Mouse (Mus musculus) embryonic facial prominence, embryonic 11.5 days (tissue): ENCODE data around the gene Gm9821. TPM values are rescaled to one million over a fixed set of nuclear protein-coding genes. Genes with fewer than 3 reads are reported as not detected.
A peak's percentile ranks its signal among the peaks of the same experiment; 100 is the strongest.

Experiments
- ATAC-seq: fragments of 200-750 bp; cut with Nextera tagmentation; replicated peaks from 2 replicates; pipeline ENCODE4 v1.8.0; 2017; ENCODE audit warnings: low read depth; ENCODE audit not compliant: insufficient number of reproducible peaks, low FRiP score, low TSS enrichment
- DNase-seq: peaks from one replicate; pipeline ENCODE4 v3.0.0-alpha.2; 2015; ENCODE audit warnings: low spot score
- H3K27ac ChIP-seq: fragments of 300-500 bp; sonication (generic); replicated peaks from 2 replicates; pipeline ENCODE4 v1.5.1; 2014; ENCODE audit warnings: mild to moderate bottlenecking, low read depth, low read length, control low read depth
- H3K27me3 ChIP-seq: fragments of 300-500 bp; sonication (generic); 2 replicates; pipeline ENCODE4 v1.6.1; 2014; ENCODE audit warnings: mild to moderate bottlenecking, low read length, moderate library complexity, mixed read lengths; ENCODE audit not compliant: control insufficient read depth, insufficient read depth
- H3K36me3 ChIP-seq: fragments of 300-500 bp; sonication (generic); replicated peaks from 2 replicates; pipeline ENCODE4 v1.6.1; 2014; ENCODE audit warnings: low read depth, mild to moderate bottlenecking, low read length, moderate library complexity, mixed read lengths; ENCODE audit not compliant: control insufficient read depth, insufficient read depth
- H3K4me1 ChIP-seq: fragments of 300-500 bp; sonication (generic); 2 replicates; pipeline ENCODE4 v1.6.1; 2014; ENCODE audit warnings: low read length, mixed read lengths; ENCODE audit not compliant: control insufficient read depth, insufficient read depth
- H3K4me2 ChIP-seq: fragments of 300-500 bp; sonication (generic); 2 replicates; pipeline ENCODE4 v1.6.1; 2014; ENCODE audit warnings: low read depth, mild to moderate bottlenecking, control low read depth, low read length, moderate library complexity
- H3K4me3 ChIP-seq: fragments of 300-500 bp; sonication (generic); 2 replicates; pipeline ENCODE4 v1.5.1; 2014; ENCODE audit warnings: low read depth, low read length, control low read depth
- H3K9ac ChIP-seq: fragments of 300-500 bp; sonication (generic); replicated peaks from 2 replicates; pipeline ENCODE4 v1.6.1; 2014; ENCODE audit warnings: mild to moderate bottlenecking, control low read depth, low read length
- H3K9me3 ChIP-seq: fragments of 300-500 bp; sonication (generic); replicated peaks from 2 replicates; pipeline ENCODE4 v1.6.1; 2016; ENCODE audit warnings: mild to moderate bottlenecking, low read length, inconsistent platforms, mixed read lengths; ENCODE audit not compliant: control insufficient read depth
- WGBS: fragments of 180-500 bp; shearing (Covaris S2); extraction: QIAGEN DNeasy Blood & Tissue Kit; methylation state at CpG from one replicate; pipeline ENCODE4 v1.1.7; 2014; 5-methylcytosine and 5-hydroxymethylcytosine counted together
- polyA plus RNA-seq: library from polyadenylated mRNA; unstranded; fragments of >200 nt; fragmentation: Nextera tagmentation; extraction: Ambion mirVana; gene quantifications from 2 replicates; pipeline ENCODE4 v1.2.1, GENCODE M21; 2014

Gene Gm9821
- polyA plus RNA-seq, 1 experiment from 2014 or later = not detected

GRCm38 (mm10) chr2:91962864-91963401 is 17.4 kb downstream of the Gm9821 start:
- H3K27me3 ChIP-seq = no peaks in the 10 kb centered on the region
- peak overlapping the region; percentile 89 for H3K4me2 ChIP-seq
- H3K27ac ChIP-seq = peak overlapping the region; percentile 76
- WGBS = under 1% methylated on average over 28 of the region's 39 CpGs
- H3K9ac ChIP-seq = peak overlapping the region; percentile 84
- ATAC-seq (peak; percentile 53), DNase-seq (no peak)
- no peaks in the 10 kb centered on the region for H3K36me3 ChIP-seq
- no peaks in the 10 kb centered on the region for H3K9me3 ChIP-seq
- peak overlapping the region; percentile 90 for H3K4me3 ChIP-seq
- peaks cover 7% of the 10 kb centered on the region for H3K4me1 ChIP-seq

DNA sequence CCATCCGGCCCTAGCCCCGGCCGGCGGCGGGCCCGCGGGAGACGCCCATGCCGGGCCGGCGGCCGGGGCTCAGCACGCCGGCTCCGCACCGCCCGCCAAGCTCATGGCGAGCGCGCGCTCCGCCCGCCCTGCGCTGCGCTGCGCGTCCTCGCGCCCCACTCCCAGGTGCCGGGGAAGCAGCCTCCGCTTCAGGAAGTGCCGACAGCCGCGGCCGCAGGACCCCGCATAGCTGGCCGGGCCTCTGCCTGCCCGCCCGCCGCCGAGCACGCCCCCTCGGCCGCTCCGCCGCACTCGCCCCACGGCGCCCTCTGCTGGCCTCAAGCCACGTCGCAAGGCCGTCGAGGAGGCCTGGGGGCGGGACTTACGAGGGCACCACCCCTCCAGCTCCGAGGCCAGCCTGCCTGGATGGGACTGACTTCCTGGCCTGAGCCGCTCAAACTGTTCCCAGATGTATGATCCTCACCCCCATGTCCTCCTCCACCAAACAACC is 18.0 kb downstream of the Gm9821 start:
- DNase-seq (peak; percentile 92), ATAC-seq (peak; percentile 91)
- Histone ChIP-seq H3K36me3 (no peaks in the 10 kb centered on the region), H3K9ac (peak overlapping the region; percentile 84), H3K4me2 (peak overlapping the region; percentile 89), H3K4me3 (peak overlapping the region; percentile 90), H3K27me3 (no peaks in the 10 kb centered on the region), H3K9me3 (no peaks in the 10 kb centered on the region), H3K27ac (peak overlapping the region; percentile 76), H3K4me1 (peaks cover 7% of the 10 kb centered on the region)
- WGBS = under 1% methylated on average over 53 of the region's 57 CpGs

- H3K9me3 ChIP-seq = no peaks in the 10 kb centered on the region
- H3K27me3 ChIP-seq = no peaks in the 10 kb centered on the region
- ATAC-seq = no peak
- H3K4me2 ChIP-seq = no peak overlapping the region
- WGBS = 72% methylated on average over 3 of the region's 3 CpGs
- H3K27ac ChIP-seq = no peak overlapping the region
- no peak for DNase-seq
- no peak overlapping the region for H3K4me3 ChIP-seq
- H3K36me3 ChIP-seq = no peaks in the 10 kb centered on the region
- H3K9ac ChIP-seq = no peak overlapping the region
- H3K4me1 ChIP-seq = peaks cover 7% of the 10 kb centered on the region
Measured at GRCm38 (mm10) chr2:91964610-91965204, 19.2 kb downstream of the Gm9821 start.

GRCm38 (mm10) chr2:91965417-91965816 is 19.9 kb downstream of the Gm9821 start:
- H3K4me2 ChIP-seq = peak overlapping the region; percentile 29
- ATAC-seq (no peak), DNase-seq (no peak)
- peaks cover 7% of the 10 kb centered on the region for H3K4me1 ChIP-seq
- 12% methylated on average over 20 of the region's 20 CpGs for WGBS
- peak overlapping the region; percentile 43 for H3K9ac ChIP-seq
- peak overlapping the region; percentile 31; the same call in 1 of the 2 replicates for H3K27ac ChIP-seq
- peak overlapping the region; percentile 15; the same call in 1 of the 2 replicates for H3K4me3 ChIP-seq
- H3K27me3 ChIP-seq = no peaks in the 10 kb centered on the region
- no peaks in the 10 kb centered on the region for H3K9me3 ChIP-seq
- no peaks in the 10 kb centered on the region for H3K36me3 ChIP-seq

GRCm38 (mm10) chr2:91966367-91966766 is 20.9 kb downstream of the Gm9821 start:
- Histone ChIP-seq H3K27ac (no peak overlapping the region), H3K4me3 (no peak overlapping the region), H3K4me2 (no peak overlapping the region), H3K4me1 (peaks cover 7% of the 10 kb centered on the region), H3K36me3 (no peaks in the 10 kb centered on the region), H3K9ac (no peak overlapping the region), H3K9me3 (no peaks in the 10 kb centered on the region), H3K27me3 (no peaks in the 10 kb centered on the region)
- no peak for DNase-seq
- ATAC-seq = no peak
- WGBS = 89% methylated on average over 5 of the region's 5 CpGs

GRCm38 (mm10) chr2:91967962-91968361 is 22.5 kb downstream of the Gm9821 start:
- H3K4me1 ChIP-seq = peaks cover 7% of the 10 kb centered on the region
- no peak overlapping the region for H3K4me2 ChIP-seq
- H3K4me3 ChIP-seq = no peak overlapping the region
- H3K9ac ChIP-seq = peak overlapping the region; percentile 1; the same call in 1 of the 2 replicates
- 52% methylated on average over 11 of the region's 11 CpGs for WGBS
- DNase-seq = no peak
- H3K36me3 ChIP-seq = no peaks in the 10 kb centered on the region
- no peak overlapping the region for H3K27ac ChIP-seq
- no peaks in the 10 kb centered on the region for H3K9me3 ChIP-seq
- peaks cover 3% of the 10 kb centered on the region; the same call in 1 of the 2 replicates for H3K27me3 ChIP-seq
- ATAC-seq = no peak

- Histone ChIP-seq H3K36me3 (no peaks in the 10 kb centered on the region), H3K9me3 (no peaks in the 10 kb centered on the region), H3K4me3 (no peak overlapping the region), H3K9ac (no peak overlapping the region), H3K27me3 (peaks cover 33% of the 10 kb centered on the region), H3K27ac (no peak overlapping the region), H3K4me1 (peaks cover 8% of the 10 kb centered on the region), H3K4me2 (no peak overlapping the region)
- ATAC-seq (no peak), DNase-seq (no peak)
- 17% methylated on average over 21 of the region's 21 CpGs for WGBS
Measured at GRCm38 (mm10) chr2:91971231-91972097, 26.0 kb downstream of the Gm9821 start.
